Mouse (Mus musculus) ovary, postnatal 36 days (tissue): ENCODE data around the gene Git2.

Source experiments
- DNase-seq: peaks from one replicate; pipeline ENCODE4 v3.0.0; 2022; ENCODE audit warnings: low spot score, mixed read lengths

Git2 gene

GRCm38 (mm10) chr5:114764812-114765735 is 10.2 kb downstream of the Git2 start:
- DNase-seq, result no peak

GRCm38 (mm10) chr5:114761980-114762379 is 13.3 kb downstream of the Git2 start:
- DNase-seq, result no peak

GRCm38 (mm10) chr5:114759536-114760090 is 15.7 kb downstream of the Git2 start:
- DNase-seq, result no peak

- DNase-seq, result no peak
Measured at GRCm38 (mm10) chr5:114753384-114753783, 21.9 kb downstream of the Git2 start.

GRCm38 (mm10) chr5:114752397-114752796 is 22.9 kb downstream of the Git2 start:
- DNase-seq, result no peak

GRCm38 (mm10) chr5:114750325-114750724 is 25.0 kb downstream of the Git2 start:
- DNase-seq, result no peak

- DNase-seq, result no peak
Measured at GRCm38 (mm10) chr5:114747521-114747920, 27.8 kb downstream of the Git2 start.

- no peak for DNase-seq
Measured at GRCm38 (mm10) chr5:114746886-114747285, 28.4 kb downstream of the Git2 start.

GRCm38 (mm10) chr5:114745581-114745980 is 29.7 kb downstream of the Git2 start:
- DNase-seq, result no peak

GRCm38 (mm10) chr5:114743697-114744090 is 31.6 kb downstream of the Git2 start:
- no peak for DNase-seq

GRCm38 (mm10) chr5:114742998-114743696 is 32.2 kb downstream of the Git2 start:
- no peak for DNase-seq

- no peak for DNase-seq
Measured at GRCm38 (mm10) chr5:114742572-114742971, 32.7 kb downstream of the Git2 start.

GRCm38 (mm10) chr5:114740595-114740994 is 34.7 kb downstream of the Git2 start:
- no peak for DNase-seq

- DNase-seq, result no peak
Measured at GRCm38 (mm10) chr5:114738707-114739241, 36.5 kb downstream of the Git2 start.

- DNase-seq, result no peak
Measured at GRCm38 (mm10) chr5:114737090-114737887, 38.0 kb downstream of the Git2 start.

- no peak for DNase-seq
Measured at GRCm38 (mm10) chr5:114733606-114734005, 41.7 kb downstream of the Git2 start.

- DNase-seq, result no peak
Measured at GRCm38 (mm10) chr5:114731969-114732368, 43.3 kb downstream of the Git2 start.

GRCm38 (mm10) chr5:114731498-114731897 is 43.8 kb downstream of the Git2 start:
- no peak for DNase-seq

- no peak for DNase-seq
Measured at GRCm38 (mm10) chr5:114730129-114730528, 45.2 kb downstream of the Git2 start.

GRCm38 (mm10) chr5:114728160-114728559 is 47.2 kb downstream of the Git2 start:
- peak; percentile 39 for DNase-seq

- DNase-seq, result no peak
Measured at GRCm38 (mm10) chr5:114722846-114723245, 52.5 kb downstream of the Git2 start.

GRCm38 (mm10) chr5:114721969-114722368 is 53.3 kb downstream of the Git2 start:
- no peak for DNase-seq
